Mouse (Mus musculus) right cerebral cortex, postnatal 36 days (tissue): ENCODE data around the gene Cln5.

Experiments used
- DNase-seq, 2 experiments: peaks; one replicate each; pipeline ENCODE4 v3.0.0; 2022; ENCODE audit warnings: low spot score in 2 of 2, mixed read lengths in 1 of 2

Gene Cln5

DNA sequence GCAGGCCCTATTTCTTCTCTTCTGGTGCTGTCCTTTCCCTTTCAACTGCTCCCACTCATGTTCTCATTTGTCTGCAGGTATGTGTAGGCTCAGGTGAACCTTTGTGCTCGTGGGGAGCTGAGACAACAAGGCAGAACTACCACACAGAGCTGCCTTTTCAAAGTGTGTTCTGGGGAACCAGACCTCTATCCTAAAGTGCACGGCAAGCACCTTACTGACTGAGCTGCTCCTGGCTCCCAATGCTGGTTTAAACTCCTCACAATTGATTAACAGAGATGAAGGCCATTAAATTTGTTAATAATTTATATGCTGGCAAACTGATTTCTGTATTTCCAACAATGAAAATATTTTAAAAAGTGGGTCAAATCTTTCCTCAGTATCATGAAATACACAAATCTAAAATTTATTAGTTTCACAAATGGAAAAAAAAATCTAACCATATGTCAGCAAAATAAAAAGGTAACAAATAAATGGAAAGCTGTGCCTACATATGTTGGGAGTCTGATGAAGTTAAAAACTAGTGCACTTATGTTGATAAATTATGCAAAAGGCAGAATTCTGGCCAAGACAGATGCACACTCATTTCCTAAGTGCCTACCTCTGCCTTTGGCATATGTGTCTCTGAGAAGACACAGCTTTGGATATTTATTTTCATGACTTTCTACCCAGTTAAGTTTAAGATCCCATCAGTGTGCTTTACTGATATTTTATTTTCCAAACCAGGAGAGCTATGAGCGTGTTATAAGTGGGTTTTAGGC is 42.8 kb downstream of the Cln5 start:
- DNase-seq: no peak

DNA sequence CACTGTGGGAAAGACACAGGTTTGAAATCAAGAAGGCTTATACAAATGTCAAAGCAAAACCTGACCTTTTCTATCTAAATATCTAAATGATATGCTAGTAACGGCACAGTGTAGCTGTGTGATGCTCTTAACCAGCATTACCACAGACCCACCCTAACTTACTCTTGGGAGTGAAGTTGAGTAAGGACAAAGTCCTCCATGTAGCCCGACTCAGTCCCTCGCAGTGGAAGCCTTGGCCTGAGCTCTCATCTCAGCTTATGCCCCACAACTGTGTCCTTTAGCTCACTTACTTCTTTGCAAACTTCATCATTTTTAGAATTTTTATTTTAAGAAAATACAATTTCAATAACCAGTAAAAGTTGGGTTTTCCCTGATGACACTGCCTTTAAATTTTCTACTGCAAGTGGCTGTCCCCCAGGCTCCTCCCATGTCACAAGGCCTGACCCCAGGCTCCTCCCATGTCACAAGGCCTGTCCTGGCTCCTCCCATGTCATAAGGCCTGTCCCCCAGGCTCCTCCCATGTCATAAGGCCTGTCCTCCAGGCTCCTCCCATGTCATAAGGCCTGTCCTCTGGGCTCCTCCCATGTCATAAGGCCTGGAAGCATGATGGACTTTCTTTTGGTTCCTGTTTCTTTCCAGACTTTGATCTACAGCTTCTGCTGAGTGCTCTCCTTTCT is 45.1 kb downstream of the Cln5 start:
- DNase-seq: no peak

DNA sequence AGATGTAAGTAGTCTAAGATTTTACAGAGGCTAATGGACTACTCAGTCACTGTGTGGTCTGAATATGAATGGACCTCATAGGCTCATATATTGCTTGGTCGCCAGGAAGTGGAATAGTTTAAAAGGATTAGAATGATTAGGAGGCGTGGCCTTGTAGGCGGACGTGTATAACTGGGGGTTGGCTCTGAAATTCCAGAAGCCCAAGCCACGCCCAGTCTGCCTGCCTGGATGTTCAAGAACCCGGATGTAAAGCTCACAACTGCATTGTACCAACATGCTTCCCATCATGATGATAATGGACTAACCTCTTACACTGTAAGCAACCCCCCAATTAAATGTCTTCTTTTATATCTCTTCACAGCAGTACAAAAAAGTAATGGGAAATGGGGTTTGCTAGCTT is 55.7 kb downstream of the Cln5 start:
- no peak for DNase-seq
